Mouse (Mus musculus) kidney, postnatal 10 days (tissue): ENCODE measurements around the gene A330070K13Rik.

Experiments used
- DNase-seq: peaks from one replicate; pipeline ENCODE4 v3.0.0; 2021; ENCODE audit warnings: mixed read lengths

Gene A330070K13Rik

DNA sequence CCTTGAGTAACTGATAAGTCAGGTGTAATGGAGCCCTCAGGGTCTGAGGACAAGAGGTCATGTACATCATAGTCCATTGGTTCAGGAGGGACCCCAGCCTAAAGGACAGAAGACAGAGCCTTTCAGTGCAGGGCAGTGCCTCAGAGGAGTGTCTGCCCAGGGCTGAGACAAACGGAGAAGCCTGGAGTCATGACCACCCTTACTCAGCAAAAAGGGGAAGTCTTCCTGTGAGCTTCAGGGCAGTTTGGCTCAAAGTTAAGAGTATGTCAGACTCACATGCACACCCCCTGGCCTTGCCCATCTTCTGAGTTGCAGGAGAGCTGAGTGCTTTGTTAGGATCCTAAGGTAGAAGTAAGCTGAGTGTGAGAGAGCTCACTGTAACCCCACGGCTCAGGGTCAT is 54.5 kb downstream of the A330070K13Rik start:
- no peak for DNase-seq
